Mouse (Mus musculus) gastrocnemius, postnatal 10 days (tissue): ENCODE measurements around the gene Idua. TPM values are rescaled to one million over a fixed set of nuclear protein-coding genes. Genes with fewer than 3 reads are reported as not detected.

Experiments
- DNase-seq: peaks from one replicate; pipeline ENCODE4 v3.0.0; 2021; ENCODE audit warnings: mixed read lengths
- total RNA-seq, 2 experiments: library from RNA; stranded (reverse); gene quantifications; 2 replicates each; pipeline ENCODE4 v1.2.3; 2021

The Idua gene
- total RNA-seq, 2 experiments from 2014 or later: 6.3 to 8.0 TPM

DNA sequence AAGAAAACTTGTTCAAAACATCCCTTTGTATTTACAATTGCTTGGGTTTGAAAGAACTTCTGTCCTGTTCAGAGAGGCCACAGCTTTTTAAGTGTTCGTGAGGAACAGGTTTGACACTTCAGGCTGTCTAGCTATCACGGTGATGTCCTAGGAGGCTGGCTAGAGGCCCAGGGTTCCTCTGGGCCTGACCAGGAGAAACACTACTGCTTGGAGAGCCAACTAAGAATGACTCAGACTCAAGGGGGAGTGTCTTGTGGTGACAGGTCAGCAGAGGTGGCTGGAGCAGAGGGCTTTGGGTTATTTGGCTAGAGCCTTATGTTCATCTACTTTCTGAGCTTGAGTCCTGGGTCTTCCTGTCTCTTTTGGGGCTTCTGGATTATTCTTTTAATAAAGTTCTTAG lies 63.9 kb downstream of the Idua start:
- no peak for DNase-seq

DNA sequence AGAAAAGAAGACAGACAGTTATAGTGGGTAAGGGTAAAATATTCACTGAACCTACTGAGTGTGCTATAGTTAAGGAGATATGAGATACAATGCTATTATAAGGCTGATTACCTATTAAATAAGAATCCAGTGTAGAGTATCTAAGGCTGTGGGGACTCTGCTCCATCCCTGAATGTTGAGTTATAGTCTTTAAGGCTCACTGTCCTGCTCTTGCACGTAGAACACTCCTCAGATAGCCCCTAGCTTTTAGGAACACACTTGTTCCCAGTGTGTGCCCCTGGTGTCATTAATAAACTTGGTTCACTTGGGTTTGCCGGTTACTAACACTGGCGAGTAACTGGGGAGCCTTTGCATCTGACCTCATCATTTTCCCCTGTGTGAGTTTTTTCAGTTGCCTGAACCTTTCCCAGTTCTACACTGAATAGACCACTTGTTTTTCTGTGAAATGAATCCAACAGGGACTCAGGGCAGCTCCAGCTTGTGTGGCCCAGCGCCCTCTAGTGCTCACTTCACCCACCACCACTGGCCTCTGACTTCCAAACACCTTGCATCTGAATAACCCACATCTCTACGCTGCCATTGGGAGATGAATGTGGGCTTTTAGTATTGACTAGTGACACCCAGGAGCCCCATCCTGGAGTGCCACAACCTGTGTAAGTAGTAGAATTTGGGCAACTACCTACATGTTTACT lies 66.6 kb downstream of the Idua start:
- DNase-seq: peak; percentile 73

DNA sequence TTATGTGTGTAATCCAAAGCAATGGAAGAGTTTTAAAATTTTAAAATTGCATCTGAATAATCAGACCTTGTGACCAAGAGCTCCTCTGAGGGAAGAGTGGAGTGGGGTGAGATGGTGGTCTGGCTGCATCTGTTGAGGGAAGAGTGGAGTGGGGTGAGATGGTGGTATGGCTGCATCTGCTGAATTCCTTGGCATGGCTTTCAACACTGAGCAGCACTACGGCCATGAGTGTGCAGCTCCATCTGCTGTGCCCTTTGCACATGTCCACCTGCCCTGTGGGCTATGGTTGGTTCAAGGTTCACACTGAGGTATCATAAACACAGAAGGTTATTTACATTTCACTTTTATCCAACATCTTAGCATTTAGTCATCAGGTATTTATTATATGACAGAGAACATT lies 67.3 kb downstream of the Idua start:
- DNase-seq: no peak

Other genes with a start within 250 kb of the Idua start
- 100 to 1,000 TPM; 747 to 903 TPM for gene Atp5k, start 225.9 kb upstream of the Idua start, total RNA-seq
- 1 to 10 TPM; 1.9 to 2.6 TPM for gene Mfsd7a, start 211.4 kb upstream of the Idua start, total RNA-seq
- gene Pcgf3, start 199.1 kb upstream of the Idua start, total RNA-seq: 10 to 100 TPM; 58.0 to 61.6 TPM
- under 1 TPM; 0.45 to 0.54 TPM for gene Cplx1, start 110.3 kb upstream of the Idua start, total RNA-seq
- 10 to 100 TPM; 19.7 to 23.0 TPM for gene Gak, start 30.6 kb upstream of the Idua start, total RNA-seq
- gene Tmem175, start 30.6 kb upstream of the Idua start, total RNA-seq: 1 to 10 TPM; 6.8 to 7.8 TPM
- gene Dgkq, start 9.3 kb downstream of the Idua start, total RNA-seq: 1 to 10 TPM; 3.7 to 8.3 TPM
- under 1 TPM; 0.07 to 0.20 TPM for gene Slc26a1, start 15.2 kb downstream of the Idua start, total RNA-seq
- 10 to 100 TPM; 67.3 to 80.5 TPM for gene Fgfrl1, start 32.1 kb downstream of the Idua start, total RNA-seq
- gene Rnf212, start 114.7 kb downstream of the Idua start, total RNA-seq: not detected
- not detected for gene Tmed11, start 135.0 kb downstream of the Idua start, total RNA-seq
- gene Vmn2r8, start 148.5 kb downstream of the Idua start, total RNA-seq: not detected
- not detected for gene Vmn2r9, start 192.3 kb downstream of the Idua start, total RNA-seq